Mouse (Mus musculus) CD4-positive, CD25-positive, alpha-beta regulatory T cell, adult 2 months (primary cell): Measurements from ENCODE around the gene Mrgbp.

Source experiments
- DNase-seq: peaks from one replicate; pipeline ENCODE4 v3.0.0-alpha.2; 2012; ENCODE audit warnings: low read depth, low spot score

The Mrgbp gene

GRCm38 (mm10) chr2:180581002-180581401 is at the start of gene Mrgbp:
Gene Mrgbp (plus strand): TSS chr2:180581304.
- no peak for DNase-seq

GRCm38 (mm10) chr2:180531671-180532385 is 49.3 kb upstream of the Mrgbp start:
- DNase-seq = no peak

- DNase-seq = no peak
These were observed 48.6 kb upstream of the Mrgbp start for GRCm38 (mm10) chr2:180532386-180532995.

GRCm38 (mm10) chr2:180533237-180533636 is 47.9 kb upstream of the Mrgbp start:
- DNase-seq = no peak

GRCm38 (mm10) chr2:180543675-180544074 is 37.4 kb upstream of the Mrgbp start:
- DNase-seq = no peak

GRCm38 (mm10) chr2:180545046-180545445 is 36.1 kb upstream of the Mrgbp start:
- DNase-seq = peak; percentile 18

GRCm38 (mm10) chr2:180547384-180548106 is 33.6 kb upstream of the Mrgbp start:
- DNase-seq = no peak

GRCm38 (mm10) chr2:180552340-180552739 is 28.8 kb upstream of the Mrgbp start:
- DNase-seq = no peak

GRCm38 (mm10) chr2:180555219-180555618 is 25.9 kb upstream of the Mrgbp start:
- no peak for DNase-seq

GRCm38 (mm10) chr2:180556470-180556869 is 24.6 kb upstream of the Mrgbp start:
- no peak for DNase-seq

- peak; percentile 39 for DNase-seq
These were observed 20.9 kb upstream of the Mrgbp start for GRCm38 (mm10) chr2:180560245-180560644.

GRCm38 (mm10) chr2:180562146-180562545 is 19.0 kb upstream of the Mrgbp start:
- DNase-seq = no peak

GRCm38 (mm10) chr2:180563296-180563695 is 17.8 kb upstream of the Mrgbp start:
- DNase-seq = no peak

GRCm38 (mm10) chr2:180563841-180564240 is 17.3 kb upstream of the Mrgbp start:
- DNase-seq = no peak

GRCm38 (mm10) chr2:180566240-180566913 is 14.7 kb upstream of the Mrgbp start:
- peak; percentile 85 for DNase-seq

GRCm38 (mm10) chr2:180569028-180569643 is 12.0 kb upstream of the Mrgbp start:
- no peak for DNase-seq

- no peak for DNase-seq
These were observed 4.6 kb upstream of the Mrgbp start for GRCm38 (mm10) chr2:180576482-180576881.

GRCm38 (mm10) chr2:180578686-180579085 is 2.4 kb upstream of the Mrgbp start:
- peak; percentile 87 for DNase-seq

- DNase-seq = peak; percentile 98
These were observed 1.5 kb downstream of the Mrgbp start for GRCm38 (mm10) chr2:180582481-180583153.

GRCm38 (mm10) chr2:180583154-180583507 is 2.0 kb downstream of the Mrgbp start:
- peak; percentile 41 for DNase-seq

- peak; percentile 64 for DNase-seq
These were observed 7.6 kb downstream of the Mrgbp start for GRCm38 (mm10) chr2:180588736-180589122.
